In genomic region chr17:5178534-5178933, GRCm38 (mm10) we compare ENCODE assay signal across 14 mouse cellular contexts.
A peak's percentile ranks its signal among the peaks of the same experiment; 100 is the strongest.
DNase-seq lines count a peak whose midpoint lies in the region; ATAC-seq lines count a peak whose summit lies in the region.
"Had no signal": no experiment of that assay in that cellular context is flagged by ENCODE, and none has a peak within 500 bp of the region (broad histone marks: within the 10 kb centered on the region; RNA-seq: fewer than 3 reads in every experiment).

No protein-coding gene starts in this region.

- peaks cover 52% of the 10 kb centered on the region for H3K4me1 ChIP-seq in kidney, embryonic 15.5 days

- H3K9me3 ChIP-seq in kidney, embryonic 15.5 days (replicated peaks) = no peaks in the 10 kb centered on the region
- H3K9me3 ChIP-seq: heart, embryonic 10.5 days; limb, embryonic 13.5 days; midbrain, embryonic 13.5 days had no signal

- peak; percentile 27 for DNase-seq in gastrocnemius, adult 18-20 months (ENCODE audit: low spot score)
- DNase-seq in gastrocnemius, postnatal 14 days = no peak
- DNase-seq in kidney, adult 11 months = peak; percentile 49
- DNase-seq in kidney, postnatal 4 days = no peak
- DNase-seq in adipocyte (ENCODE audit: low spot score) = peak; percentile 31
- no peak for DNase-seq in c-Kit-positive CD71-positive TER-119-positive erythroid progenitor cells, embryonic 14.5 days (ENCODE audit: low spot score)
- no peak for DNase-seq in embryo, embryonic 10 days (ENCODE audit: low spot score)
- DNase-seq: cerebellum, postnatal 10 days; lung, postnatal 10 days had no signal

- H3K27me3 ChIP-seq in kidney, embryonic 15.5 days = no peaks in the 10 kb centered on the region
- H3K27me3 ChIP-seq: limb, embryonic 13.5 days; midbrain, embryonic 13.5 days had no signal

- no peak overlapping the region for H3K4me2 ChIP-seq in kidney, embryonic 15.5 days
- H3K4me2 ChIP-seq: limb, embryonic 13.5 days; midbrain, embryonic 13.5 days had no signal

- no peaks in the 10 kb centered on the region for H3K36me3 ChIP-seq in kidney, embryonic 15.5 days
- H3K36me3 ChIP-seq: heart, embryonic 10.5 days; limb, embryonic 13.5 days; midbrain, embryonic 13.5 days had no signal

- no peak overlapping the region for H3K4me3 ChIP-seq in kidney, embryonic 15.5 days (replicated peaks)
- H3K4me3 ChIP-seq: heart, embryonic 10.5 days; limb, embryonic 13.5 days; midbrain, embryonic 13.5 days had no signal

- no peak for ATAC-seq in kidney, embryonic 15.5 days (replicated peaks; ENCODE audit: low FRiP score)
- ATAC-seq: intestine, postnatal 0 days; midbrain, embryonic 13.5 days had no signal

- no peak overlapping the region for H3K9ac ChIP-seq in kidney, embryonic 15.5 days
- H3K9ac ChIP-seq: limb, embryonic 13.5 days; midbrain, embryonic 13.5 days had no signal

- 49% methylated on average over 10 of the region's 10 CpGs for WGBS in kidney, embryonic 15.5 days

- intact Hi-C loops in gastrocnemius, postnatal 14 days (cut with DNase I; ENCODE audit: low total_unique reads) = no loop called here

- peak overlapping the region; percentile 67 for H3K27ac ChIP-seq in kidney, embryonic 15.5 days
- H3K27ac ChIP-seq: heart, embryonic 10.5 days; limb, embryonic 13.5 days; midbrain, embryonic 13.5 days had no signal

Comparison
In these comparisons a context has a peak if more than half of its experiments do, and no peak if none do; other contexts are left out.
1. DNase-seq: peak in gastrocnemius, adult 18-20 months (single experiment), kidney, adult 11 months (single experiment) and adipocyte (single experiment); none in gastrocnemius, postnatal 14 days (single experiment), kidney, postnatal 4 days (0 of 2), c-Kit-positive CD71-positive TER-119-positive erythroid progenitor cells, embryonic 14.5 days (single experiment) and embryo, embryonic 10 days (single experiment).